Mouse (Mus musculus) midbrain, postnatal 0 days (tissue): ENCODE measurements at regions not wholly inside any gene's neighbourhood (a gene's known extent, or its start where the extent isn't known, plus 50 kb on each side); places are given as distances from the start of the nearest gene placed in this dataset.
A peak's percentile ranks its signal among the peaks of the same experiment; 100 is the strongest.

ENCODE experiments used
- ATAC-seq: fragments of 200-750 bp; cut with Nextera tagmentation; 2 replicates; pipeline ENCODE4 v1.8.0; 2017; ENCODE audit warnings: moderate number of reproducible peaks, mild to moderate bottlenecking, moderate TSS enrichment, moderate library complexity; ENCODE audit not compliant: low FRiP score
- DNase-seq: peaks from one replicate; pipeline ENCODE4 v3.0.0-alpha.2; 2015; ENCODE audit warnings: low spot score
- H3K27ac ChIP-seq: fragments of 300-500 bp; sonication (generic); 2 replicates; pipeline ENCODE4 v1.5.1; 2014; ENCODE audit warnings: low read depth, mild to moderate bottlenecking, low read length, mixed read lengths
- H3K27me3 ChIP-seq: fragments of 300-500 bp; sonication (generic); 2 replicates; pipeline ENCODE4 v1.6.1; 2014; ENCODE audit warnings: low read length, control low read depth, mixed read lengths; ENCODE audit not compliant: insufficient read depth
- H3K36me3 ChIP-seq: fragments of 300-500 bp; sonication (generic); 2 replicates; pipeline ENCODE4 v1.6.1; 2014; ENCODE audit warnings: low read length, control low read depth, mixed read lengths; ENCODE audit not compliant: insufficient read depth
- H3K4me1 ChIP-seq: fragments of 300-500 bp; sonication (generic); 2 replicates; pipeline ENCODE4 v1.6.1; 2014; ENCODE audit warnings: mild to moderate bottlenecking, control low read depth, antibody characterized with exemption, low read length, mixed read lengths; ENCODE audit not compliant: insufficient read depth
- H3K4me2 ChIP-seq: fragments of 300-500 bp; sonication (generic); 2 replicates; pipeline ENCODE4 v1.6.1; 2014; ENCODE audit warnings: low read depth, mild to moderate bottlenecking, low read length, mixed read lengths; ENCODE audit not compliant: poor library complexity, severe bottlenecking
- H3K4me3 ChIP-seq: fragments of 300-500 bp; sonication (generic); 2 replicates; pipeline ENCODE4 v1.5.1; 2014; ENCODE audit warnings: low read depth, mild to moderate bottlenecking, low read length, moderate library complexity
- H3K9ac ChIP-seq: fragments of 300-500 bp; sonication (generic); replicated peaks from 2 replicates; pipeline ENCODE4 v1.6.1; 2014; ENCODE audit warnings: mild to moderate bottlenecking, low read length, moderate library complexity, mixed read lengths; ENCODE audit not compliant: poor library complexity, severe bottlenecking
- H3K9me3 ChIP-seq: fragments of 300-500 bp; sonication (generic); 2 replicates; pipeline ENCODE4 v1.6.1; 2016; ENCODE audit warnings: low read length, control low read depth
- CTCF ChIP-seq: IDR thresholded peaks from 2 replicates; pipeline ENCODE4 v1.5.1; 2016; ENCODE audit warnings: antibody characterized with exemption, mild to moderate bottlenecking
- WGBS: fragments of 180-500 bp; shearing (Covaris S2); extraction: QIAGEN DNeasy Blood & Tissue Kit; methylation state at CpG from one replicate; pipeline ENCODE4 v1.1.7; 2014; 5-methylcytosine and 5-hydroxymethylcytosine counted together

DNA sequence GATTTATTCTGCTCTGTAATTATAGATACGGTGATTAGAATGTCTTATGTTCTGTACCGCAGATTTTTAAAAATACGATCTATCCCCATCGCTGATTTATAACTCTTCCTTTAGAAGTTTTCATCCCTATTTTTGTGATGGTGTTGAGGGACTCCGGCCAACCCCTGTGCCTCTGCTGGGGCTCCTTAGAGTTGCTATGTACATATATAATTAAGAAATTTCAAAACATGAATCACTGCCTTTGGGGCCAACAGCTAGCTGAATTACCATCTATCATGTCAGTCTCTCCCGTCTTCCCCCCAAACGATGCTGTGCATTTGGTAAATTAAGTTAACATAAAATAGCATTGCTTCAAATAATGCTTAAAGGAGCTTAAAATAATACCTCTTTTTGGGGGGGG is 79.8 kb upstream of the Ctbp2 start:
- WGBS: 72% methylated on average over 7 of the region's 7 CpGs
- TF ChIP-seq CTCF: no peak
- H3K9me3 ChIP-seq: no peaks in the 10 kb centered on the region
- H3K4me3 ChIP-seq: no peak overlapping the region
- H3K27ac ChIP-seq: no peak overlapping the region
- DNase-seq: no peak
- no peak for ATAC-seq
- no peaks in the 10 kb centered on the region for H3K27me3 ChIP-seq
- no peak overlapping the region for H3K4me2 ChIP-seq
- no peaks in the 10 kb centered on the region; the same call in 1 of the 2 replicates for H3K4me1 ChIP-seq
- no peak overlapping the region for H3K9ac ChIP-seq
- H3K36me3 ChIP-seq: no peaks in the 10 kb centered on the region

DNA sequence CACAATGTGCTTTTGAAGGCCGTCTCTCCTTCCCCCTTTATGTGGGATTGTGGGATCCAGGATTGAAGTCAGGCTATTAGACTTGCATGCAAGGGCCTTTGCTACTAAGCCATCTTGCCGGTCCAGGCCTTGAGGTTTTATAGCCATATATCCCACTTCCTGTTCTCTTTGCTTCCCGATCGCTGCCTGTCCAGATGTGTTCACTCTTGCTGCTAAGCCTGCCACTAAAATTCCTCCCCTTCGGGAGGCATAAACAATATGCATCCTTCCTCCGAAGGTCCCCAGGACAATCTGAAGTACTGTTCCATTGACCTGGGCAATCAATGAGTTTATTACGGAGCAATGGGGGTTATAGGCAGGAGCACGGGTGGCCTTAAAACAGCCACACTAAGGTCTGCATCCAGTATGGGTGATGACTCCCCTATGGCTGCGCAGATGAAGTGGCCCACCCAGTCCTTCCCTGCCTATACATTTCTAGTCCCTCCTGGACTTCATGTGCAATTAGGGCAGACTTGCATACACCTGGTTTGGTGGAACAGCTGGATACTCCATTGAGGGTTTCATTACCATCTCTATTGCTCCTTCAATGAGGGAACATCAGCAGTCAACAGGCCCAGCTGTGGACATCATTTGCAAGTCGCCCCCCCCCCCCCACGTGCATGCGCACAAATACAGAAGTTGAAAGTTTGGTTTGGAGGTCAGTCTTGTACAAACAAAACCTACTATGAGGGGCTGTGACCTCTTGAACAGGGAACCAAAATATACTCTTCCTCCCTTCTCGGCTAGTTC is 78.1 kb upstream of the Ctbp2 start:
- TF ChIP-seq CTCF: no peak
- WGBS: 84% methylated on average over 13 of the region's 13 CpGs
- no peak overlapping the region for H3K27ac ChIP-seq

DNA sequence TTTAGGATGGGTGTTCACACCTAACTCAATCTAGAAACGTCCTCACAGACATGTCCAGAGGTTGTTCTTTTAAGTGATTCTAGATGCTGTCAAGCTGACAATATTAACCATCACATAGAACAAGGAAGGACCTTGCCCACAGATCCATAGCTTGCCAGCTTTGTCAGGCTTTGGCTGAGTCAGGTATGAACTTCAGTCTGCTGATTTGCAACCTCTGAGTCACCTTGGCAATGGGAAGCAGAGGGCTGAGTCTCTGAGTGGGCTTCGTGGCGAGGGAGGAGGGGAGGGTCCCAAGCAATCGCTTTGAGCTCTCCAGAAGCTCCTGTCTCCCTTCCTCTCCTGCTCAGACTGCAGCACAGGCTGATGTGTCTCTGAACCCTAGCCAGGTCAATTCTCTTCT is 74.9 kb upstream of the Ctbp2 start:
- no peak for DNase-seq
- no peak for TF ChIP-seq CTCF
- Histone ChIP-seq H3K9ac (no peak overlapping the region), H3K4me3 (no peak overlapping the region), H3K4me2 (no peak overlapping the region), H3K27me3 (no peaks in the 10 kb centered on the region), H3K9me3 (no peaks in the 10 kb centered on the region), H3K27ac (no peak overlapping the region), H3K4me1 (no peaks in the 10 kb centered on the region), H3K36me3 (no peaks in the 10 kb centered on the region)
- ATAC-seq: no peak
- WGBS: 68% methylated on average over 4 of the region's 4 CpGs

More for the DNA sequence above, 78.1 kb upstream of the Ctbp2 start:
- H3K9me3 ChIP-seq: no peaks in the 10 kb centered on the region
- H3K4me1 ChIP-seq: no peaks in the 10 kb centered on the region; the same call in 1 of the 2 replicates
- H3K36me3 ChIP-seq: no peaks in the 10 kb centered on the region
- no peak for ATAC-seq
- DNase-seq: no peak
- H3K27me3 ChIP-seq: no peaks in the 10 kb centered on the region
- no peak overlapping the region for H3K9ac ChIP-seq
- H3K4me2 ChIP-seq: no peak overlapping the region
- H3K4me3 ChIP-seq: no peak overlapping the region

DNA sequence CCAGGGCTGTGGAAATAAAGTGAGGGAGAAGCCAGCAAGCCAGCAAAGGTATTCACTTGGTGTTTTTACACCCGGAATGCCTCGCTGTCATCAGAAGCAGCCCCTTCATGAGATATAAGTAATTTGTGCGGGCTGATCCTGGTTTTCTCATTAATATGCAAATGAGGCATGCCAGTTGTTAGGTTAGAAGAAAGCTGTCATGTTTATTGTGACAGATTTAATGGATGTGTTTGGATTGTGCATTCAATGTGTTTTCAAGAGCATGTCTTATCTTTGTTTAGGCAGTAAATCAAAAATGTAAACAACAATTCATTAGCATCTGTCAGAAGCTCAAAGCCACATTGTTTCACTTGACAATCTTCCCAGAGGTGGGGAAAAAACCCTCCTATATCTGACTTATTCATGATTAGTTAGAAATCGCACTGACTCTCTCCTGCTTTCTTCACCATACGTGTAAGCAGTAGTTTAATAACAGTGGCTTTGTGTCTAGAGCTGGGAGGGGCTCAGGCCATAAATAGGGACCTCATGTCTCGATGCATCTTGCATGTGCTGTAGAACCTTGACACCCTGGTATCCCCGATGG is 65.8 kb upstream of the Ctbp2 start:
- H3K36me3 ChIP-seq: no peaks in the 10 kb centered on the region
- no peak overlapping the region for H3K4me2 ChIP-seq
- H3K4me1 ChIP-seq: no peaks in the 10 kb centered on the region
- no peaks in the 10 kb centered on the region for H3K9me3 ChIP-seq
- no peaks in the 10 kb centered on the region for H3K27me3 ChIP-seq
- H3K9ac ChIP-seq: no peak overlapping the region
- DNase-seq (no peak), ATAC-seq (no peak)
- TF ChIP-seq CTCF: no peak
- H3K27ac ChIP-seq: no peak overlapping the region
- no peak overlapping the region for H3K4me3 ChIP-seq
- WGBS: 58% methylated on average over 7 of the region's 7 CpGs

DNA sequence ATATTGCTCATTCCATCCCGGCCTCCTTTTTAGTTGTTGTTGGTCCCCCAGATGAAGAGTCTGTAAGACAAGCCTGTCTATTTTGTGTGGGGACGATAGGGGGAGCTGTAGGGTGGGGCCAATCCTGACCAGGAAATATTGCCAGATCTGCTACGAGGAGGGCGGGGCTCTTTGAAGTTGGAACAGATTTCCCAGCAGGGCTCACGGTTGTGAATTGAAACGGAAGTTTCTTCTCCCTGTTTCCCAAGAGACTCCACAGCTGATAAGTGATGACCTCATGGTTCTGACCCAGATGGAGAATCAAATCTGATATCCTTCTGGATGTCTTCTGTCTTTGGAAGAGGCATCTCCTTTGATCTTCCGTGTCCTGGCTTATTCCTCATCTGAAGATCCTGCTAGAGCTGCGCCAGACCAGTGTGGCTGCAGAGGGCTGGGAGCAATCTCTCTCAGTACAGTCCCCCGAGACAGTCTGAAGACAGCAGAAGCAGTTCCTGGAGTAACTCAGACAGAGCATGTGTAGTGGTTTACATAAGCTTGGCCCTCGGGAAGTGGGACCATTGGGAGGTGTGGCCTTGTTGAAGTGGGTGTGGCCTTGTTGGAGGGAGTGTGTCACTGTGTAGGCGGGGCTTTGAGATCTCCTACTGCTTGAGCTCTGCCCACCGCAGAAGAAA is 61.9 kb upstream of the Ctbp2 start:
- Histone ChIP-seq H3K36me3 (no peaks in the 10 kb centered on the region), H3K4me1 (no peaks in the 10 kb centered on the region), H3K9me3 (no peaks in the 10 kb centered on the region), H3K27me3 (no peaks in the 10 kb centered on the region), H3K4me2 (no peak overlapping the region), H3K9ac (no peak overlapping the region), H3K27ac (no peak overlapping the region), H3K4me3 (no peak overlapping the region)
- DNase-seq (peak; percentile 60), ATAC-seq (0 out of 2 replicates have a peak, but pooled peaks have one; percentile 63)
- 22% methylated on average over 12 of the region's 12 CpGs for WGBS
- peak; percentile 67 for TF ChIP-seq CTCF
